Mouse (Mus musculus) megakaryocyte, embryonic 14.5 days (primary cell): Measurements from ENCODE around the gene Tns3.

Source experiments
- FLI1 ChIP-seq: IDR thresholded peaks from 2 replicates; pipeline ENCODE4 v1.6.1; 2012; ENCODE audit warnings: low read length, inconsistent platforms, mixed read lengths
- GATA1 ChIP-seq: IDR thresholded peaks from 3 replicates; pipeline ENCODE4 v1.6.1; 2012; ENCODE audit warnings: mixed read lengths, low read length, inconsistent platforms, borderline replicate concordance

DNA sequence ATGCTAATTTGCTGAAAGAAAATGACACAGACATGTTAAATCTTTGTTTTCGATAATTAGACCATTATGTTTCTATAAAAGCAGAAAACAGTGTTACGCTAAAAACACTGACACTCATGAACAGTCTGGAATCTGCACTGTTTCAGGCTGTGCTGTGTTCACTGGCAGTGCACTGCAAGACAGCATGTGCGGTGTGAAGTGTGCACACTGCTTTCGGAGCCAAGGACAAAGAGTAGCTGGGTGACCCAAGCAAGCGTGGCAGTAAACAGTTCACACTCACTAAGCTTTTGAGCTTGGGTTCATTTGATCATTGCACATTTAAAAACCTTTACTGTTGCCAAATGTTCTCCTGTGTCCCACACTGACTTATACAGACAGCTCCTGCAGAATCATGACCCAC is 32.2 kb downstream of the Tns3 start:
- no peak for TF ChIP-seq GATA1
- no peak for TF ChIP-seq FLI1
